Mouse (Mus musculus): ENCODE measurements at regions not wholly inside any gene's neighbourhood (a gene's known extent, or its start where the extent isn't known, plus 50 kb on each side); places are given as distances from the start of the nearest gene placed in this dataset.

GRCm38 (mm10) chr2:61159761-61160160 lies 196.8 kb upstream of the Rbms1 start:
- Histone ChIP-seq H3K4me1 (replicated peaks; ENCODE audit: low read depth, low read length) (no peaks in the 10 kb centered on the region), H3K9me3 (ENCODE audit: low read length) (no peaks in the 10 kb centered on the region), H3K27me3 (ENCODE audit: insufficient read depth, low read length) (no peaks in the 10 kb centered on the region), H3K4me3 (replicated peaks; ENCODE audit: low read length) (no peak overlapping the region), H3K36me3 (ENCODE audit: insufficient read depth, low read length) (no peaks in the 10 kb centered on the region)
- TF ChIP-seq CTCF (conservative IDR thresholded peaks at IDR 0.05; ENCODE audit: low read length) (no peak), NANOG (IDR thresholded peaks at IDR 0.05; ENCODE audit: borderline replicate concordance, low read length) (no peak), POU5F1 (IDR thresholded peaks at IDR 0.05; ENCODE audit: borderline replicate concordance, low read length) (no peak)

- no peaks in the 10 kb centered on the region for H3K27me3 ChIP-seq (ENCODE audit: insufficient read depth, low read length)
- no peaks in the 10 kb centered on the region for H3K4me1 ChIP-seq (replicated peaks; ENCODE audit: low read depth, low read length)
- no peak overlapping the region for H3K4me3 ChIP-seq (replicated peaks; ENCODE audit: low read length)
- TF ChIP-seq CTCF (conservative IDR thresholded peaks at IDR 0.05; ENCODE audit: low read length) = no peak
- H3K36me3 ChIP-seq (ENCODE audit: insufficient read depth, low read length) = no peaks in the 10 kb centered on the region
- H3K9me3 ChIP-seq (ENCODE audit: low read length) = no peaks in the 10 kb centered on the region
These were observed 176.1 kb upstream of the Rbms1 start for GRCm38 (mm10) chr2:61138998-61139631.

- Histone ChIP-seq H3K27me3 (ENCODE audit: insufficient read depth, low read length) (no peaks in the 10 kb centered on the region), H3K4me3 (replicated peaks; ENCODE audit: low read length) (no peak overlapping the region), H3K9me3 (ENCODE audit: low read length) (no peaks in the 10 kb centered on the region), H3K36me3 (ENCODE audit: insufficient read depth, low read length) (no peaks in the 10 kb centered on the region), H3K4me1 (replicated peaks; ENCODE audit: low read depth, low read length) (no peaks in the 10 kb centered on the region)
- no peak for TF ChIP-seq POU5F1 (IDR thresholded peaks at IDR 0.05; ENCODE audit: borderline replicate concordance, low read length)
These were observed 175.6 kb upstream of the Rbms1 start for GRCm38 (mm10) chr2:61138625-61138997.

- Histone ChIP-seq H3K9me3 (ENCODE audit: low read length) (no peaks in the 10 kb centered on the region), H3K27me3 (ENCODE audit: insufficient read depth, low read length) (no peaks in the 10 kb centered on the region), H3K4me3 (replicated peaks; ENCODE audit: low read length) (no peak overlapping the region), H3K4me1 (replicated peaks; ENCODE audit: low read depth, low read length) (no peaks in the 10 kb centered on the region), H3K36me3 (ENCODE audit: insufficient read depth, low read length) (no peaks in the 10 kb centered on the region)
- no peak for TF ChIP-seq CTCF (conservative IDR thresholded peaks at IDR 0.05; ENCODE audit: low read length)
- no peak for TF ChIP-seq POU5F1 (IDR thresholded peaks at IDR 0.05; ENCODE audit: borderline replicate concordance, low read length)
- TF ChIP-seq NANOG (IDR thresholded peaks at IDR 0.05; ENCODE audit: borderline replicate concordance, low read length) = no peak
These were observed 174.4 kb upstream of the Rbms1 start for GRCm38 (mm10) chr2:61137378-61137777.

GRCm38 (mm10) chr2:61136926-61137325 lies 173.9 kb upstream of the Rbms1 start:
- Histone ChIP-seq H3K27me3 (ENCODE audit: insufficient read depth, low read length) (no peaks in the 10 kb centered on the region), H3K4me3 (replicated peaks; ENCODE audit: low read length) (no peak overlapping the region), H3K9me3 (ENCODE audit: low read length) (no peaks in the 10 kb centered on the region), H3K36me3 (ENCODE audit: insufficient read depth, low read length) (no peaks in the 10 kb centered on the region), H3K4me1 (replicated peaks; ENCODE audit: low read depth, low read length) (no peaks in the 10 kb centered on the region)
- TF ChIP-seq NANOG (IDR thresholded peaks at IDR 0.05; ENCODE audit: borderline replicate concordance, low read length) = no peak
- no peak for TF ChIP-seq CTCF (conservative IDR thresholded peaks at IDR 0.05; ENCODE audit: low read length)

GRCm38 (mm10) chr2:61123046-61123806 lies 160.2 kb upstream of the Rbms1 start:
- no peak for TF ChIP-seq NANOG (IDR thresholded peaks at IDR 0.05; ENCODE audit: borderline replicate concordance, low read length)
- TF ChIP-seq CTCF (conservative IDR thresholded peaks at IDR 0.05; ENCODE audit: low read length) = no peak
- TF ChIP-seq POU5F1 (IDR thresholded peaks at IDR 0.05; ENCODE audit: borderline replicate concordance, low read length) = no peak

GRCm38 (mm10) chr2:61121281-61121680 lies 158.3 kb upstream of the Rbms1 start:
- Histone ChIP-seq H3K9me3 (ENCODE audit: low read length) (no peaks in the 10 kb centered on the region), H3K4me1 (replicated peaks; ENCODE audit: low read depth, low read length) (no peaks in the 10 kb centered on the region), H3K36me3 (ENCODE audit: insufficient read depth, low read length) (no peaks in the 10 kb centered on the region), H3K27me3 (ENCODE audit: insufficient read depth, low read length) (peaks cover 3% of the 10 kb centered on the region; the same call in 1 of the 2 replicates), H3K4me3 (replicated peaks; ENCODE audit: low read length) (no peak overlapping the region)
- TF ChIP-seq CTCF (conservative IDR thresholded peaks at IDR 0.05; ENCODE audit: low read length) (no peak), NANOG (IDR thresholded peaks at IDR 0.05; ENCODE audit: borderline replicate concordance, low read length) (no peak), POU5F1 (IDR thresholded peaks at IDR 0.05; ENCODE audit: borderline replicate concordance, low read length) (no peak)

More at GRCm38 (mm10) chr2:61123046-61123806, 160.2 kb upstream of the Rbms1 start:
- Histone ChIP-seq H3K4me1 (replicated peaks; ENCODE audit: low read depth, low read length) (no peaks in the 10 kb centered on the region), H3K4me3 (replicated peaks; ENCODE audit: low read length) (no peak overlapping the region), H3K27me3 (ENCODE audit: insufficient read depth, low read length) (peaks cover 3% of the 10 kb centered on the region; the same call in 1 of the 2 replicates), H3K36me3 (ENCODE audit: insufficient read depth, low read length) (no peaks in the 10 kb centered on the region), H3K9me3 (ENCODE audit: low read length) (no peaks in the 10 kb centered on the region)

GRCm38 (mm10) chr2:61114620-61115019 lies 151.6 kb upstream of the Rbms1 start:
- H3K4me3 ChIP-seq (replicated peaks; ENCODE audit: low read length) = no peak overlapping the region
- no peaks in the 10 kb centered on the region for H3K9me3 ChIP-seq (ENCODE audit: low read length)
- no peaks in the 10 kb centered on the region for H3K4me1 ChIP-seq (replicated peaks; ENCODE audit: low read depth, low read length)
- TF ChIP-seq POU5F1 (IDR thresholded peaks at IDR 0.05; ENCODE audit: borderline replicate concordance, low read length) = no peak
- no peak for TF ChIP-seq NANOG (IDR thresholded peaks at IDR 0.05; ENCODE audit: borderline replicate concordance, low read length)
- no peak for TF ChIP-seq CTCF (conservative IDR thresholded peaks at IDR 0.05; ENCODE audit: low read length)
- no peaks in the 10 kb centered on the region for H3K36me3 ChIP-seq (ENCODE audit: insufficient read depth, low read length)
- no peaks in the 10 kb centered on the region for H3K27me3 ChIP-seq (ENCODE audit: insufficient read depth, low read length)

GRCm38 (mm10) chr2:61113916-61114315 lies 150.9 kb upstream of the Rbms1 start:
- TF ChIP-seq POU5F1 (IDR thresholded peaks at IDR 0.05; ENCODE audit: borderline replicate concordance, low read length) (no peak), CTCF (conservative IDR thresholded peaks at IDR 0.05; ENCODE audit: low read length) (no peak), NANOG (IDR thresholded peaks at IDR 0.05; ENCODE audit: borderline replicate concordance, low read length) (no peak)
- no peaks in the 10 kb centered on the region for H3K4me1 ChIP-seq (replicated peaks; ENCODE audit: low read depth, low read length)

More at GRCm38 (mm10) chr2:61113916-61114315, 150.9 kb upstream of the Rbms1 start:
- no peaks in the 10 kb centered on the region for H3K9me3 ChIP-seq (ENCODE audit: low read length)
- H3K4me3 ChIP-seq (replicated peaks; ENCODE audit: low read length) = no peak overlapping the region
- H3K27me3 ChIP-seq (ENCODE audit: insufficient read depth, low read length) = no peaks in the 10 kb centered on the region
- H3K36me3 ChIP-seq (ENCODE audit: insufficient read depth, low read length) = no peaks in the 10 kb centered on the region
